Mouse (Mus musculus) adrenal gland, postnatal 36 days (tissue): ENCODE results near the gene Npepl1. TPM values are rescaled to one million over a fixed set of nuclear protein-coding genes. Genes with fewer than 3 reads are reported as not detected.

Source experiments
- total RNA-seq, 2 experiments: library from RNA; stranded (reverse); gene quantifications; 2 replicates each; pipeline ENCODE4 v1.2.3; 2021

Gene Npepl1
- total RNA-seq, 2 experiments from 2014 or later: 58.4 to 69.0 TPM

Other genes starting within 250 kb of the Npepl1 start
- 10 to 100 TPM; 48.5 to 57.9 TPM for gene Stx16, start 34.0 kb upstream of the Npepl1 start, total RNA-seq
- gene Gnas, start 174.0 kb downstream of the Npepl1 start, total RNA-seq: 1,000 to 10,000 TPM; 2,444 to 2,615 TPM
- gene Gm20721, start 236.4 kb downstream of the Npepl1 start, total RNA-seq: 1 to 10 TPM; 2.2 to 2.6 TPM